Mouse (Mus musculus): ENCODE measurements around the gene Ugt1a5. TPM values are rescaled to one million over a fixed set of nuclear protein-coding genes. Genes with fewer than 3 reads are reported as not detected.

Ugt1a5 gene
- total RNA-seq, 2 experiments from 2014 or later, result 0.12 to 0.20 TPM

GRCm38 (mm10) chr1:88235046-88235893 is 69.5 kb downstream of the Ugt1a5 start:
- intact Hi-C loops (cut with DNase I), result no loop called here
- DNase-seq, result no peak

- intact Hi-C loops (cut with DNase I), result no loop called here
- DNase-seq, result no peak
Measured at GRCm38 (mm10) chr1:88235894-88236415, 70.1 kb downstream of the Ugt1a5 start.

GRCm38 (mm10) chr1:88237311-88237710 is 71.5 kb downstream of the Ugt1a5 start:
- no peak for DNase-seq
- intact Hi-C loops (cut with DNase I), result no loop called here

GRCm38 (mm10) chr1:88238771-88239170 is 73.0 kb downstream of the Ugt1a5 start:
- no peak for DNase-seq
- intact Hi-C loops (cut with DNase I), result no loop called here

- no peak for DNase-seq
- intact Hi-C loops (cut with DNase I), result no loop called here
Measured at GRCm38 (mm10) chr1:88240072-88240471, 74.3 kb downstream of the Ugt1a5 start.

- DNase-seq, result no peak
- intact Hi-C loops (cut with DNase I), result no loop called here
Measured at GRCm38 (mm10) chr1:88240579-88240978, 74.8 kb downstream of the Ugt1a5 start.

GRCm38 (mm10) chr1:88243861-88244260 is 78.0 kb downstream of the Ugt1a5 start:
- intact Hi-C loops (cut with DNase I), result no loop called here
- DNase-seq, result no peak

- intact Hi-C loops (cut with DNase I), result no loop called here
- DNase-seq, result no peak
Measured at GRCm38 (mm10) chr1:88245881-88246280, 80.1 kb downstream of the Ugt1a5 start.

GRCm38 (mm10) chr1:88246386-88246785 is 80.6 kb downstream of the Ugt1a5 start:
- no peak for DNase-seq
- intact Hi-C loops (cut with DNase I), result no loop called here

GRCm38 (mm10) chr1:88247660-88248059 is 81.8 kb downstream of the Ugt1a5 start:
- no peak for DNase-seq
- intact Hi-C loops (cut with DNase I), result no loop called here

- no peak for DNase-seq
- intact Hi-C loops (cut with DNase I), result no loop called here
Measured at GRCm38 (mm10) chr1:88248658-88249057, 82.8 kb downstream of the Ugt1a5 start.

- no peak for DNase-seq
- intact Hi-C loops (cut with DNase I), result no loop called here
Measured at GRCm38 (mm10) chr1:88249596-88249995, 83.8 kb downstream of the Ugt1a5 start.

GRCm38 (mm10) chr1:88250023-88250422 is 84.2 kb downstream of the Ugt1a5 start:
- no peak for DNase-seq
- intact Hi-C loops (cut with DNase I), result no loop called here

- no peak for DNase-seq
- intact Hi-C loops (cut with DNase I), result no loop called here
Measured at GRCm38 (mm10) chr1:88253106-88253505, 87.3 kb downstream of the Ugt1a5 start.

- intact Hi-C loops (cut with DNase I), result no loop called here
- no peak for DNase-seq
Measured at GRCm38 (mm10) chr1:88253540-88253939, 87.7 kb downstream of the Ugt1a5 start.

- DNase-seq, result no peak
- intact Hi-C loops (cut with DNase I), result no loop called here
Measured at GRCm38 (mm10) chr1:88254793-88255465, 89.1 kb downstream of the Ugt1a5 start.

GRCm38 (mm10) chr1:88255466-88255857 is 89.7 kb downstream of the Ugt1a5 start:
- intact Hi-C loops (cut with DNase I), result no loop called here
- no peak for DNase-seq

GRCm38 (mm10) chr1:88255989-88256754 is 90.4 kb downstream of the Ugt1a5 start:
- intact Hi-C loops (cut with DNase I), result no loop called here
- no peak for DNase-seq

GRCm38 (mm10) chr1:88256886-88257663 is 91.3 kb downstream of the Ugt1a5 start:
- no peak for DNase-seq
- intact Hi-C loops (cut with DNase I), result no loop called here

- no peak for DNase-seq
- intact Hi-C loops (cut with DNase I), result no loop called here
Measured at GRCm38 (mm10) chr1:88257681-88258080, 91.9 kb downstream of the Ugt1a5 start.
